Mouse (Mus musculus): ENCODE data around the gene Nsd1.
"Not testable (repeated sequence)": the region's sequence is repeated elsewhere in the genome, so short reads cannot be mapped to it uniquely, and the experiment has no call there.

Gene Nsd1

GRCm38 (mm10) chr13:55191535-55191934 lies 18.0 kb upstream of the Nsd1 start:
- DNase-seq = no peak

- DNase-seq = not testable (repeated sequence)
These were observed 6.8 kb upstream of the Nsd1 start for GRCm38 (mm10) chr13:55202758-55203157.

DNA sequence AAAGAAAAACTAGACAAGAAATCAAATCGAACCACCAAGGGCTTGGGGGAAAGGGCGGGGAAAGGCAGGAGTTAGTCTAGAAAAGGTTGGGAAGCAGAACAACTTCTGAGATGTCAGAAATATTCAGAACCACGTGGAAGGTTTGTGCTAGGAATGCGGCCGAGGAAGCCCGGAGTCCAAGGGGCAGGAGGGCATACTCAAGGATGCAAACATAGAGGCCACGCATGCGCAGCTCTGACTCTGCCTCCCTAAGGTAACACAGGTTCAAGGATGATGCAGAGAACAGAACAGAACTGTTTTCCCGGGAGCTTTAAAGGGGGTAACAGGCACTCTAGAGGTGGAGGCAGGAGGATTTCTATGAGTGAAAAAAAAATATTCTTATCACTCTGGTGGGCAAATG lies 5.8 kb upstream of the Nsd1 start:
- DNase-seq = no peak

GRCm38 (mm10) chr13:55204667-55205389 lies 4.8 kb upstream of the Nsd1 start:
- DNase-seq = no peak

- no peak for DNase-seq
These were observed 4.0 kb upstream of the Nsd1 start for GRCm38 (mm10) chr13:55205448-55206205.

GRCm38 (mm10) chr13:55208837-55209648 lies 539 bp upstream of the Nsd1 start:
- DNase-seq = peak in 1 of 2 experiments; percentile 28

DNA sequence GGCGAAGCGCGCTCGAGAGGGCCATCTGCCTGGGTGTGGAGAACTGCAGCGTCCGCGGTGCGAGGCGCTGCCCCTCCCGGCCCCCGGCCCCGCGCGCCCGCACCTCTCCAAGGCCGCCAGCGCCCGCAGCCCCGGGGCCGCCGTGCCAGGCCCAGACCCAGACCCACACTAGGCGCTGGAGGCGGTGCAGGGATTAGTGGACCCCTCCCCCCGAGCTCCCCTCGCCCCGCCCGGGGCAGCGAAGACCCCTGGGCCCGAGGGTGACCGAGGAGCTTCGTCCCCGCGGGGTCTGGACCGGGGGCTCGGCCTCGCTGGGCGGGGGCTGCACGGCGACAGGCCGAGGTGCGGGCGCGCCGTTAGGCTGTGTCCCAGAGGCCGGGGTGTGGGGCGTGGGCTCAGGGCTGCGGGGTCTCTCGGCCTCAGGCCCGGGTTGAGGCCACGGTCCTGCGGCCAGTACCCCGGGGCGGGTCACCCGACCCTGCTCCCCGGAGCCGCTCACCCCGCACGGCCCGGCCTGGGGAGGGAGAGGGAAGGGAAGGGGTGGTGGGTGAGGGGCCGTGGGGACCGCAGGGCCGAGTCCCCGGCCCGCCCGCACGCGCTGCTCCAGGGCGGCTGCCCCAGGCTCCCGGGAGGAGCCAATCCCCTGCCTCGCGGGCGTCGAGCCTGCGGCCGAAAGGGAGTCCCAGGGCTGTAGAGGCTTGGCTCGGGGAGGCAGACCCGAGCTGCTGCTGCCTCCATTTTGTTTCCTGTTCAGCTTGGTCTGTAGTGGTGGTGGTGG lies 800 bp downstream of the Nsd1 start:
- peak; percentile 82 to 88 for DNase-seq

DNA sequence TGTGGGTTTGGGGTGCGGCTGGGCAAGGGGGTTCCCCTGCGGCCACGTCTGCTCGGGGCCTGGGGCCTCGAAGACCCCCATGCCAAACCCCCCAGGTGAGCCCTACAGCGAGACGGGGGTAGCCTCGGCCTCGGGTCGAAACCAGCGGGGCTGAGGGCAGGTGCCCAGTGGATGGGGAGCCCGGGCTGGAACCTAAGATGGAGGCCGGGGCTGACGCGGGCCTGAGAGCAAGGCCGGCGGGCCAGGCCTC lies 1.3 kb downstream of the Nsd1 start:
- no peak for DNase-seq

GRCm38 (mm10) chr13:55211221-55212010 lies 1.8 kb downstream of the Nsd1 start:
- DNase-seq = peak; percentile 90 to 95

GRCm38 (mm10) chr13:55212011-55212360 lies 2.4 kb downstream of the Nsd1 start:
- DNase-seq = peak in 1 of 2 experiments; percentile 79

DNA sequence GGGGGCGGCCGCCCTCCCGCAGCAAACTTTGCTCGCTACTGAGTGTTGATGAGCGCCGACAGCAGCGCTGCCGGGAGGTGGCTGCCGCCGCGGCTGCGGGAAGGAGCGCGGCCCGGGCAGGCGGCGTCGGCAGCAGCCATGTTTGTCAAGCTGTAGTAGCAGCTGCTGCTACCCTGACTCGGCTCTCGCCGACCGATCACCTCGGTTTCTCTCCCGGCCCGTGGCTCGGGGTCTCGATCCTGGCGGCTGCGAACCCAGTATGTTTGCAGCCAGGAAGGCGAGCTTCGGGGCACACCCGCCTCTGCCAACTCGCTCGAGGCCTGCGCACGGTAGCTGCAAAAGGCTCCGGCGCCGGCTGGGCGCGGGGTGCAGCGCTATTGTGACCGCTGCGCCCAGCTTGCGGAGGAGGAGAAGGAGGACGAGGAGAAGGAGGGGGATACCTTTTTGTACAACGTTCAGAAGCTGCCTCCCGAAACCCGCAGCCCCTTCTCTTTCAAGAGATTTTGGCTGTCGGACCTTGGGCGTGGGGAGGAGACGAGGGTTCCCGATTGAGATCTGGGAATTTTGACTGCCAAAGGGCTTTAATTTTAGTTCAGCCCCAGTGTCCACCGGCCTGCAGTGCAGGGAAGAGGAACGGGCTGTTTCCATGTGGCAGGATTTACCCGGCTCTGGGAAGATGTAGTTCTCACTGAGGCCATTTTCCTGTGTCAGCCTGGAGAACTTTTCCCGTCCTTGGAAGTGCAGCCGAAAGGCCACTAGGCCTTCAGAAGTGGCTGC lies 3.0 kb downstream of the Nsd1 start:
- peak; percentile 76 to 88 for DNase-seq

GRCm38 (mm10) chr13:55213138-55213806 lies 3.7 kb downstream of the Nsd1 start:
- DNase-seq = no peak

GRCm38 (mm10) chr13:55224364-55224763 lies 14.8 kb downstream of the Nsd1 start:
- no peak for DNase-seq

- no peak for DNase-seq
These were observed 21.1 kb downstream of the Nsd1 start for GRCm38 (mm10) chr13:55230701-55231100.

- no peak for DNase-seq
These were observed 33.6 kb downstream of the Nsd1 start for GRCm38 (mm10) chr13:55243205-55243604.

- DNase-seq = no peak
These were observed 37.9 kb downstream of the Nsd1 start for GRCm38 (mm10) chr13:55247293-55248030.

- no peak for DNase-seq
These were observed 39.7 kb downstream of the Nsd1 start for GRCm38 (mm10) chr13:55249246-55249645.

DNA sequence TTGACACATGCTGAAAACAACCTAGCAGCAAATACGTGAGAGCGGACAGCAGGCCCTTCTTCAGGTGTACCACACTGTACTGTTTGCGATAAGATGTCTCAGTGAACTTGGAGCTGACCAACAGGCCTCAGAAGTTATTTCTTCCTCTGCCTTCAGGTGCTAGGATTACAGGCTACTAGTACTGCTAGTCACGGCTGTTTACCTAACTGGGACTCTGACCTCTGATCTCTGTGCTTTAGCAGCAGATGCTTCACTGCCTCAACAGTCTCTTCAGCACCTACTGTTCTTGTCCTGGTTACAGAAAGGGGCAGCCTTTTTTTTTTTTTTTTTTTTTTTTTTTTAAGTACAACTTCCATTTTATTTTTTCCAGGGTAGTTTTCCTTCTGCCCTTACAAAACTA lies 43.2 kb downstream of the Nsd1 start:
- no peak for DNase-seq

- no peak for DNase-seq
These were observed 45.6 kb downstream of the Nsd1 start for GRCm38 (mm10) chr13:55255052-55255652.

DNA sequence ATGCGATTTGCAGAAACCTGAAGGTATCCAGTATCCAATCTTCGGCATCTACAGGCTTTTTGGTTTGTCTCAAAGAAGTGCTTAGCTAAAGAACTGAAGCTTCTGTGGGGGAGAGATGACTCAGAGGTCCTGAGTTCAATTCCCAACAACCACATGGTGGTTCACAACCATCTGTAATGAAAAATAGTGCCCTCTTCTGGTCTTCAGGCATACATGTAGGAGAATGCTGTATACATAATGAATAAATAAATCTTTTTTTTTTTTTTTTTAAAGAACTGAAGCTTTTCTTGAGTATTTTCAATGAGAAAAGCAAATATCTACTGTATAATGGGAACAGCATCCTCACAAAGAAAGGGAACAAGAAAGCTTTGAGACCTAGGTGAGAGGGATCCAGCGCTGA lies 49.1 kb downstream of the Nsd1 start:
- no peak for DNase-seq
